Mouse (Mus musculus): Measurements from ENCODE around the gene Zfp382. TPM values are rescaled to one million over a fixed set of nuclear protein-coding genes. Genes with fewer than 3 reads are reported as not detected.
A peak's percentile ranks its signal among the peaks of the same experiment; 100 is the strongest.

The Zfp382 gene
- polyA plus RNA-seq, 2 experiments, result 0.32 to 0.66 TPM

DNA sequence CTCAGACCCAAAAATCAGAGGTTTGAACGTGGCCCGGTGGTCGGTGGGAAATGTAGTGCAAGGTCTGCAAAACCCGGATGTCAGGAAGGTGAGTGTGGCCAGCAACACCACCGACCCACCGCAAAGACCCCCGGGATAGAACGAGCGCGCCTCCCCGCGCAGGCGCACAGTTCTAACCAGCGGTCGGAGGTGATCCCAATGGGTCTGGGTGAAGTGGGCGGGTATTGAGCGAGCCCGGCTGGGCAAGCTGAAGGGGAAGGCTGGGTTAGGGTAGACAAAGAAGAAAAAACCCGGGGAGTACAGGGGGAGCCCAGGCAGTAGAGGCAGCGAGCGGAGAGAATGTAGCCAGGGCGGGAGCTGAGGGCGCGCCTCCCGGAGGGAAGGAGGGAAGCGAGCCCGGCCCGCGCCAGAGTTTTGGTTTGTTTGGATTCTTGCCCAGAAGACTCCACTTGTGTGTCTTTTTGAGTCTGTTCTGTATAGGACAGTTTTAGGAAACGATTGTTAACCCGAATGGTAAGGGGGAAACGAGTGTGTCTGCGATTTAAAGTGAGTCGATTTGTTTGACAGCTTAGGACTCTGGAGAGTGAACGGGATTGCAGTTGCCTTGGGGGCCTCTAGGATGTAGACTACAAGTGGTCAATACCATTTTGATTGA lies 21.9 kb downstream of the Zfp382 start:
- H3K36me3 ChIP-seq (replicated peaks; ENCODE audit: control insufficient read depth, insufficient read depth, low read depth), result no peaks in the 10 kb centered on the region
- WGBS (ENCODE audit: insufficient replicate concordance), result 1% methylated on average over 35 of the region's 35 CpGs
- TF ChIP-seq CTCF (IDR thresholded peaks at IDR 0.05; ENCODE audit: low read depth) (no peak), EP300 (IDR thresholded peaks at IDR 0.05; ENCODE audit: low read depth) (no peak)
- H3K4me3 ChIP-seq (ENCODE audit: insufficient read depth in 1 of 2, low read depth in 2 of 2, low read length in 2 of 2), result peak overlapping the region; percentile 14 to 53
- peak; percentile 58; the same call in 1 of the 2 replicates for ATAC-seq (ENCODE audit: insufficient read depth)
- no peak overlapping the region for H3K27ac ChIP-seq
- no peak overlapping the region for H3K9ac ChIP-seq (replicated peaks)
- no peaks in the 10 kb centered on the region; a peak in 1 of 4 replicates for H3K4me1 ChIP-seq (replicated peaks; ENCODE audit: control insufficient read depth in 2 of 2, insufficient read depth in 2 of 2, low read length in 1 of 2)
- peak overlapping the region; percentile 57 for H3K4me2 ChIP-seq (ENCODE audit: low read depth)
- no peaks in the 10 kb centered on the region for H3K27me3 ChIP-seq (ENCODE audit: control insufficient read depth, insufficient read depth, low read length)
- DNase-seq (ENCODE audit: low read depth in 3 of 3, low spot score in 3 of 3), result peak in 1 of 3 experiments; percentile 6
- H3K9me3 ChIP-seq (ENCODE audit: control insufficient read depth, low read length), result no peaks in the 10 kb centered on the region

- Histone ChIP-seq H3K4me2 (ENCODE audit: low read depth) (no peak overlapping the region), H3K4me1 (replicated peaks; ENCODE audit: control insufficient read depth in 2 of 2, insufficient read depth in 2 of 2, low read length in 1 of 2) (no peaks in the 10 kb centered on the region; a peak in 1 of 4 replicates), H3K27ac (no peak overlapping the region), H3K4me3 (ENCODE audit: insufficient read depth in 1 of 2, low read depth in 2 of 2, low read length in 2 of 2) (no peak overlapping the region), H3K27me3 (ENCODE audit: control insufficient read depth, insufficient read depth, low read length) (no peaks in the 10 kb centered on the region), H3K9me3 (ENCODE audit: control insufficient read depth, low read length) (peaks cover 18% of the 10 kb centered on the region), H3K9ac (replicated peaks) (no peak overlapping the region), H3K36me3 (replicated peaks; ENCODE audit: control insufficient read depth, insufficient read depth, low read depth) (no peaks in the 10 kb centered on the region; the same call in 1 of the 2 replicates)
- whole genome bisulfite sequencing (ENCODE audit: insufficient replicate concordance), result 80% methylated on average over 5 of the region's 5 CpGs
- TF ChIP-seq CTCF (IDR thresholded peaks at IDR 0.05; ENCODE audit: low read depth), result no peak
- TF ChIP-seq EP300 (IDR thresholded peaks at IDR 0.05; ENCODE audit: low read depth), result no peak
- ATAC-seq (ENCODE audit: insufficient read depth), result no peak
- DNase-seq (ENCODE audit: low read depth in 3 of 3, low spot score in 3 of 3), result no peak
These were observed 25.3 kb downstream of the Zfp382 start for GRCm38 (mm10) chr7:30147011-30147410.

GRCm38 (mm10) chr7:30154040-30154439 lies 32.3 kb downstream of the Zfp382 start:
- ATAC-seq (ENCODE audit: insufficient read depth) (no peak), DNase-seq (ENCODE audit: low read depth in 3 of 3, low spot score in 3 of 3) (no peak)
- TF ChIP-seq CTCF (IDR thresholded peaks at IDR 0.05; ENCODE audit: low read depth), result peak; percentile 33; the same call in 1 of the 2 replicates
- no peak for TF ChIP-seq EP300 (IDR thresholded peaks at IDR 0.05; ENCODE audit: low read depth)
- H3K9me3 ChIP-seq (ENCODE audit: control insufficient read depth, low read length), result peaks cover 35% of the 10 kb centered on the region
- no peaks in the 10 kb centered on the region for H3K4me1 ChIP-seq (replicated peaks; ENCODE audit: control insufficient read depth in 2 of 2, insufficient read depth in 2 of 2, low read length in 1 of 2)
- WGBS (ENCODE audit: insufficient replicate concordance), result 81% methylated on average over 1 of the region's 1 CpGs
- H3K4me3 ChIP-seq (ENCODE audit: insufficient read depth in 1 of 2, low read depth in 2 of 2, low read length in 2 of 2), result no peak overlapping the region
- peaks cover 11% of the 10 kb centered on the region for H3K36me3 ChIP-seq (replicated peaks; ENCODE audit: control insufficient read depth, insufficient read depth, low read depth)
- no peak overlapping the region for H3K4me2 ChIP-seq (ENCODE audit: low read depth)
- no peak overlapping the region for H3K9ac ChIP-seq (replicated peaks)
- no peaks in the 10 kb centered on the region for H3K27me3 ChIP-seq (ENCODE audit: control insufficient read depth, insufficient read depth, low read length)
- H3K27ac ChIP-seq, result no peak overlapping the region

DNA sequence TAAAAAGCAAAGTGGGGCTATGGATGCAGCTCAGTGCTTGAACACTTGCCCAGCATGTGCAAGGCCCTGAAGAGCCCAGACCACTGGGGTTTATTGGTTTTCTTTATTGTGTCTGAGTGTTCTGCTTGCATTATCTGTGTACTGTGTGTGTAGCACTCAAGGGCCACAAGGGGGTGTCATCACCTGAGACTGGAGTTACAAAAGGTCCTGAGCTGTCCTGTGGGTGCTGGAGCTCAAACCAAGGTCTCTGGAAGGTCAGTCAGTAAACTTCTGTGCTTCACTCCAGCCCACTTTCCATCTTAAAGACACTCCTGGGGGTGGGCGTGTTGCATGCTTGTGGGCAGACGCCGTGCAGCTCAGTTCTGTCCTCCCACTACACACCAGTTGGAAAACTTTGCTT lies 33.8 kb downstream of the Zfp382 start:
- H3K36me3 ChIP-seq (replicated peaks; ENCODE audit: control insufficient read depth, insufficient read depth, low read depth), result peaks cover 22% of the 10 kb centered on the region
- H3K9ac ChIP-seq (replicated peaks), result no peak overlapping the region
- TF ChIP-seq EP300 (IDR thresholded peaks at IDR 0.05; ENCODE audit: low read depth) (no peak), CTCF (IDR thresholded peaks at IDR 0.05; ENCODE audit: low read depth) (peak; percentile 10; the same call in 1 of the 2 replicates)
- no peak overlapping the region for H3K4me3 ChIP-seq (ENCODE audit: insufficient read depth in 1 of 2, low read depth in 2 of 2, low read length in 2 of 2)
- WGBS (ENCODE audit: insufficient replicate concordance), result 82% methylated on average over 3 of the region's 3 CpGs
- ATAC-seq (ENCODE audit: insufficient read depth) (no peak), DNase-seq (ENCODE audit: low read depth in 3 of 3, low spot score in 3 of 3) (no peak)
- no peak overlapping the region for H3K4me2 ChIP-seq (ENCODE audit: low read depth)
- H3K27ac ChIP-seq, result no peak overlapping the region
- H3K27me3 ChIP-seq (ENCODE audit: control insufficient read depth, insufficient read depth, low read length), result no peaks in the 10 kb centered on the region
- no peaks in the 10 kb centered on the region for H3K4me1 ChIP-seq (replicated peaks; ENCODE audit: control insufficient read depth in 2 of 2, insufficient read depth in 2 of 2, low read length in 1 of 2)
- H3K9me3 ChIP-seq (ENCODE audit: control insufficient read depth, low read length), result peaks cover 29% of the 10 kb centered on the region

- peaks cover 15% of the 10 kb centered on the region for H3K9me3 ChIP-seq (ENCODE audit: control insufficient read depth, low read length)
- ATAC-seq (ENCODE audit: insufficient read depth), result no peak
- H3K27me3 ChIP-seq (ENCODE audit: control insufficient read depth, insufficient read depth, low read length), result no peaks in the 10 kb centered on the region
- no peak overlapping the region for H3K4me2 ChIP-seq (ENCODE audit: low read depth)
- DNase-seq (ENCODE audit: low read depth in 3 of 3, low spot score in 3 of 3), result no peak
- peaks cover 3 to 5% of the 10 kb centered on the region in 2 experiments; a peak in 3 of 4 replicates for H3K4me1 ChIP-seq (replicated peaks; ENCODE audit: control insufficient read depth in 2 of 2, insufficient read depth in 2 of 2, low read length in 1 of 2)
- WGBS (ENCODE audit: insufficient replicate concordance), result 90% methylated on average over 5 of the region's 5 CpGs
- H3K4me3 ChIP-seq (ENCODE audit: insufficient read depth in 1 of 2, low read depth in 2 of 2, low read length in 2 of 2), result no peak overlapping the region
- peaks cover 50% of the 10 kb centered on the region for H3K36me3 ChIP-seq (replicated peaks; ENCODE audit: control insufficient read depth, insufficient read depth, low read depth)
- H3K27ac ChIP-seq, result no peak overlapping the region
- TF ChIP-seq CTCF (IDR thresholded peaks at IDR 0.05; ENCODE audit: low read depth) (peak; percentile 16; the same call in 1 of the 2 replicates), EP300 (IDR thresholded peaks at IDR 0.05; ENCODE audit: low read depth) (no peak)
- H3K9ac ChIP-seq (replicated peaks), result no peak overlapping the region
These were observed 41.4 kb downstream of the Zfp382 start for GRCm38 (mm10) chr7:30163113-30163512.
